Mouse (Mus musculus): ENCODE data around the gene Gca. TPM values are rescaled to one million over a fixed set of nuclear protein-coding genes. Genes with fewer than 3 reads are reported as not detected.
A peak's percentile ranks its signal among the peaks of the same experiment; 100 is the strongest.

The Gca gene
- 10 to 100 TPM; 10.9 to 20.0 (median 13.0) TPM for total RNA-seq (2022)

DNA sequence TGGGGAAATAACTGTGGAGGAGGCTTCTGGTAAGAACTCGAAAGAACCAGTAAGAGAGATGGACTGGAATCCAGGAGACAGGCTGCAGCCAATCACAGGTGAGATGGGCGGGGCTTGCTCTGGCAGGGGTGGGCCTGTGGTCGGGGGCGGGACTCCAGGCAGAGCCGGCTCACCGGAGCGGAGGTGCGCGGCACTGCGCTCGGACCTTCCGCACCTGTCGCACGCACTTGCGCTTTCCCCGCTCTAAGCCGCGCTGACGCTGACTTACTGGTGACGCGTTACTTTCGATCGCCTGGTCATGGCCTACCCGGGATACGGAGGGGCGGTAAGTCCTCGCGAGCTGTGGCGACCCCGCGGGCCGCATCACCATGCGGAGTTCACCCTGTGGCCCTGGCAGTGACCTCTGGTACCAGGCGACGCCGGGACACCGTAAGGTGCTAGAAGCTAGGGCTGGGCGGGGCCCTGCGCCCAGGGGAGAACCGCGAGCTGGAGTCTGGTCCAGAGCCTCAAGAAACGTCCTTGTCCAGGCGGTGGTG lies at the start of gene Gca:
Gca (plus strand) TSS at position 151 of the 536 bp plus-strand sequence.
- DNase-seq (ENCODE audit: low spot score in 2 of 2): peak; percentile 75 to 78

DNA sequence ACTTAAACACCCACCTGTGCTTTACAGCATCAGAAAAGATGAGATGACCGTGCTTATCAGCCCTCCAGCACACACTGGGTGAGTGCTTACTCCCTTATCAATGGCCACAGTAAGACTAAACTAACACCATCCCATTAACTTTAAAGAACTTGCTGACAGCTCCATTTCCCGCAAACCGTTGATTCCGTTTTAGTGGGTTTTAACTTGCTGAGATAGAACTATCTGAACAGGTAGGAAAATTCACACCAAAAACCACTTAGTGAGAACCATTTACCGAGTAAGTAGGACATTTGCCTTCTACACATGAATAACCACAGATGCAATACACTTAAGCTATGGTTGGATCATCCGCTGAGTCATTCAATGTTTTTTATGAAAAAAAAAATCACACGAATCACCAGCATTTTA lies 45.1 kb upstream of the Gca start:
- DNase-seq (ENCODE audit: low spot score in 2 of 2): no peak

DNA sequence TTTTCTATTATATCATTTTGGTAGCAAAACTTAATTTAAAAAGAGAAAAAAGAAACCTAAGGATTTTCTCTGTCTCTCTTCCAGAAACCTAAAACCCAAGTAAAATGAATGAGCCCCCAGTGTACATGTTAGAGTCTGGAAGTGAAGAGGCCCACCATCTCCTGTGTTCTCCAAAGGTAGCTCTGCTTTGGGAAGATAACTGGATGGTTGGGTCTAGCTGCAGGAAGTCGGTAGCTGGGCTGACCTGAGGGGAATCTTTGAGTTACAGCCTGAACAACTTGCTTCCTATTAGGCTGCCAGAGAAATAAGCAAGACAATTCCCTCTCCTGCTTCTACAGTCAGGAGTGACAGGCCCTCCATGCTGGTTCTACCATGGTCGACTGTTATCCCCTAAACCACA lies 44.4 kb upstream of the Gca start:
- DNase-seq (ENCODE audit: low spot score in 2 of 2): no peak

DNA sequence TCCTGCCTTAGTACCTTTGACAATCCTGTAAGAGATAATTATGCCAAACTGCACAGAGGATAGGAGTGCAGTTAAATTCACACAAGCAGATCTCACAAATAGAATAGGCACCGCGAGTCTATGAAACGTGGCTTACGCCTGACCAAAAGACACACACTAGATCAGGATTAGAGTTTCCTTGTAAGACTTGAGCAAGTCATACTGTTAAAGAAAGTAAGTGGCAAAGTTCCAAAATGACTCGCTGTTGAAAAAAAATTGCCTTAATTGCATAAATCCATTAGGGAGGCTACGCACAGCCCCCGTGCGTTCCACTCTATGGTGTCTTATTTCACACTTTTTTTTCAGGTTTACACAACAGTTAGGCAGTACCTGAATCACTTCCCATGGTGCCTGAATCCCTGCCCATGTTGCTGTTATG lies 41.1 kb upstream of the Gca start:
- DNase-seq (ENCODE audit: low spot score in 2 of 2): no peak

DNA sequence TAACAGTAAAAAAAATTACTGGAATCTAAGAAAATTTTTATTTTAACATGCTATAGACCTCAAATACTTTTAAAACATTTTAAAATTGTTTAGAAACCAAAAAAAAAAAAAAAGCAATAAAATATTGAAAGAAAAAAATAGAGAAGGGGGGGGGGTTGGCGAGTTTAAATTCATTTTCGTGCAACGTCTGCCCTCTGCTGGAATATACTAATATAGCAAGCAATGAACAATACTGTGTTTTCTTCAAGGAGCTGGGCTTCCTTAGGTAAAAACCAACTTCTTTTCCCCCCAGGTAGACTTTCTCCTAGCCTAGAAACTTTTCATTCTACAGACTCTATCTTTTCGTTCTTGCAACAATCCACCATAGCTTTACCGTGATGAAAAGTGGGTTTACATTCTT lies 36.4 kb upstream of the Gca start:
- DNase-seq (ENCODE audit: low spot score in 2 of 2): no peak

DNA sequence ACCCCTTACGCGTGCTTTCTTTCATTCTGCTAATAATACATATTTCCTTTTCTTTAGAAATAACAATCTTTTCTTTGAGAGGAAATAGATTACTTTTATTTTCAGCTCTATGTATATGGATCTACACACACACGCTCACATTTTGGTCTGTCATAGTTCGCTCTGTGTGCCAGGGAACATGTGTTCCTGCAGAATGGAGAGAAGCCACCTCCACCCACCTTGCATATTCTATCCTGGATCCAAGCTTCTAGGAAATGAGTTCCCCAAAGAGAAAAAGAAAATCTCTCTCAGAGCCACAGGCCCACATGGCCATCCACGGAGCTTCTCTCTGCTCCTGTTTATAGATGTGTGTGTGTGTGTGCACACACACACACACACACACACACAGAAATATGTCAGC lies 35.7 kb upstream of the Gca start:
- DNase-seq (ENCODE audit: low spot score in 2 of 2): peak; percentile 64 to 67

DNA sequence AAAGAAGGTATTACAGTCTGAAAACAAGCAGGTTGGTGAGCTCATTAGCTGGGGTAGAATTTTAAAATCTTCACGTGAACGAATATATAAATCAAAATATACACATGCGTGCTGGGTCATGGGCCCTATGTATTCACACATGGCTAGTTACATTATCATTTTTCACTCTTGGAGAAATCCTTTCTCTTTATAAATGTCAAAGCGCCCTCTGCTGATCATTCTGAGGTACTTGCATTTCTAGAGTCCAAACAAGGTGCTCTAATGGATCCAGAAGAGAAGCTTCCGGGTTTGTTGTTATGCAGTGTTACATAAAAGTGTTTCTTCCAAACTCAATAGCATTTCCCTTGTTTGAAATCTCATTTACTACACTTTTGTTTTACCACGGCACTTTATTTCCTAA lies 33.6 kb upstream of the Gca start:
- no peak for DNase-seq (ENCODE audit: low spot score in 2 of 2)

DNA sequence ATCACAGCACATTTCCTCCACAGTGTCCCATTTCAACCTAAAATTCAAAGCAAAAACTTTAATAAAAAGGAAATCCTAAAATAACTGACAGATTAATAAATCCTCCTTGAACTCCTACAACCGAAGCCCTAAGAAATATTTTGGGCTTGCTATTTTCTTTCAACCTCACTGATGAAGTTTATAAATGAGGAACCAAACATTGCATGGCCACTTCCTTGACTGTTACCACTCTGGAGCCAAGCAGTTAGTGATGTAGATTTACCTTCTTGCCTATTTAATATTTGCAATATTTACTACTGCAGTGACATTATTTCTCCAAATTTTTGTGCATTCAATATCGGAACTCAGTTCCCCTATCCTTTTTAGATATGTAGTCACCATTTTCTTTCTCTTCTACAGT lies 24.2 kb upstream of the Gca start:
- DNase-seq (ENCODE audit: low spot score in 2 of 2): no peak

DNA sequence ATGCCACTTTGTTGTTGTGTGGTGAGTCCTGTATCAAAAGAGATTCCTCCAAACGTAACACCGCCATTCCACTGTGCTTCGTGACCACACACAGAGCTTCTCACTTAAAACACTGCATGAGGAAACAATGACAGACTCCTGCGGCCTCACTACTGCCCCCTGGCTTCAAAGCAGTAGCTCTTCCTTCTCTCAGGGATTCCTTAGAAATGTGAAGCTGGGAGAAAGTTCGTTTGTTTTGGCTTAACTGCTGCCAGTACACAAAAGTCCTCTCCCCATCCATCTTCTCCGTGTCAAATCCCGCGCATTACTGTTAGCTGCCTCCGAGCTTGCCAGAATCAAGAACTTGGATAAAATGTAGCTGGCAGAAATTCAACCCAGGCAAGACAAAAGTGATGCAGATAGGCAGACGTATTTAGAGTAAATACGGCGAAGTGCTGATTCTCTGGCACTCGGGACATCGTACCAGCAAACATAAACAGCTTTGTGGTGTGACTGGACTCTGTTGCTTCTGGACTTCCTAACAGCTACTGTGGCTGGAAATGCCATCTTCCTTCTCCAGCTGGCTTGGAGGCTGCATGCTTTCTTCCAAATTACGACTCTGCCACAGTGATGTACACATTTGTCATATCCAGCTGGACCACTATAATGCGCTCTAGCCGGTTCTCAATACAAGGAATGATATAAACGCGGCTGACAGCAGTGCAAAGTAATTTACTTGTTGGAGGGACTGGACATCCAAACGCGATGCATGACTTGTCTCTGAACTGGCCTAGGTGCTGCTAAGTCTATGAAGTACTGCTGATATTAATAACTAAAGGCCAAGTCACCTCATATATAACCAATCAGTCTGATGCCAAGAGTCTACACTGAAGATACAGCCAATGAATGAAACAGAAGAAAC lies 20.4 kb upstream of the Gca start:
- no peak for DNase-seq (ENCODE audit: low spot score in 2 of 2)

DNA sequence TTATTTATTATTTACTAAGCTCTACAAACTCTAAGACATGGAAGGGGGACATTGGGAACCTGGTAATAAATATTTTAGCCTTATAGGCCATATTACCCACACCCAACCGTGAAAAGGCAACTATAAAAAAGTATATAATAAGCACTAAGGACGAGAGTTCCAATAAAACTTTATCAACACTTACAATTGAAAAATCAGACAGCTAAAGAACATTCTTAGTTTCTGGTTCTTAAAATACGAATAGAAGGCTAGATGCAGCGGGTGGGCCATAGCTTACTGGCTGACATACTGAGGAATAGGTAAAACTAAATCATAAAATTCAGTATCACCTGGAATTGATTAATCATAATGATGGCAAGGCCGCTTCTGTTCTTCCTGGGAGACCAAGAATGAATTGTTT lies 19.2 kb upstream of the Gca start:
- DNase-seq (ENCODE audit: low spot score in 2 of 2): no peak

DNA sequence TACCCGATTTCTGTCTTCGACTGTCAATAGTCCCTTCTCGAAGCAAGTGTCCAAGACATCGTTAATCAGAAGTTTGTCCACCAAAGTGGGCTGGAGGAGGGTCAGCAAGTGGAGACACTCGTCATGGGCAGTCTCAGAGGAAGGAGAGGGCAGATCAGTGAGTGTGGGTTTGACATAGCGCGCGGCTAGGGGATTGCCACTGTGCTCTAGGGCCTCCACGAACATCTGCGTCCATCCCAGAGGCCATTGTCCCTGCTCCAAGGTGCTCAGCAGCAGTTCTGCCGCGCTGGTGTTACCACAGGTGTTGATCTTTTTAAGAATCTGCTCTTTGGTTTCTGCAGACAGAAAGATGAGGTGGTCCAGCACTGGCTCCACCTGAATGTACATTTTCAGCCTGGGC lies 18.6 kb upstream of the Gca start:
- DNase-seq (ENCODE audit: low spot score in 2 of 2): no peak

DNA sequence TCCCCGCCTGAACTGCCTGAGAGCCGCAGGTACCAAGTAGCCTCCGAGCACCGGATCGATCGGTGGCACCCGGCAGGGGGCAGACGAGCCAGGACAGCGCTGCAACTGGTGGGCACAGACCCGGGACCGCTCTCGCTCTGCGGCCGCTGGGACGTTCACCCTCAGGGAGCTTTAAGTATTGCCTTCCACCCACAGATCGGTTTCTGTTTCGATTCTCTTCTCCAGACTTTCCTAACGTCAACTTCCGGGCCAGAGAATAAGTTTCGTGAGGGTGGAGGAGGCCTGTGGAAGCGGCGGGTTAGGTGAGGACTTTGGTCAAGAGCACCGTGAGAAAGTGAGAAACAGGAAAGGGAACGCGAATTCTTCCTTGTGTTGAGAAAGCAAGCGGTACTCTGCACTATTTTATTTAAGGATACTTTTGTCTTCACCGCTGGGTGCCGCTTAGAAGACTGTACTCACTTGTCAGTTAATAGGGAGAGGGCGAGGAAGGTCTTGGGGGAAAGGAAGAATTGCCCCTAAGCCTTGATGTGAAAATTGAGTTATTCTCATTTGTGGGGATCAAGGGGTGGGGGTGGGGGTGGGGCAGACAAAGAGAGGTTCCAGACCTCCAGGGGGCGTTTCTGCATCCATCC lies 18.0 kb upstream of the Gca start, which contains the start of gene Ifih1:
Ifih1 (minus strand) TSS at position 242 of the 632 bp plus-strand sequence.
- DNase-seq (ENCODE audit: low spot score in 2 of 2): no peak

DNA sequence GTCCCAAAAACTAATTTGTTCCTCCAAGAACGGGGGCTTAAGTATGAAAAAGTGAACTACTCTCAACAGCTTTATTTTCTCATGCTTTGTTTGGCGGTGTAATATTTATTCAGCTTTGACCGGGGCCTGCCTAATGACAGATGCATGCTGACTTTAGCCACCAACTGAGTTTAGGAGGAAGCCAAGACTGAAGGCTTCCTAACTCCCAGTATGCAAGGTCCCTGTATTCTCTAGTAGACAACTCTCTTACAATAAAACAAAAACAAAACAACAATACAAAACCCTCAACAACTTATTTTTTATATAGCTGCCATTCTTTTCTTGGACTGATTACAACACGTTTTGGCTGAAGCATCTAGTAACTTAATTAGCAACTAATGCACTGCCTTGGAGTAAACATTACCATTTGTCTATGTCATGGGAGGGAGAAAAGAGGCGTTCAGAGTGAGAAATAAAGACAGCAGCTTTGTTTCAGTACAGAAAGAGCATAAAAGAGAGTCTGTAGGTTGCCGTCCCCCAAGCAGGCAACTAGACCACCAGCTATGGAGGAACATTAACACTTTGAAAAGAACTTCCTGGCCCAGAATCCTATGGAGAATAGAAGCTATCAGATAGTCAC lies 17.3 kb upstream of the Gca start:
- no peak for DNase-seq (ENCODE audit: low spot score in 2 of 2)

DNA sequence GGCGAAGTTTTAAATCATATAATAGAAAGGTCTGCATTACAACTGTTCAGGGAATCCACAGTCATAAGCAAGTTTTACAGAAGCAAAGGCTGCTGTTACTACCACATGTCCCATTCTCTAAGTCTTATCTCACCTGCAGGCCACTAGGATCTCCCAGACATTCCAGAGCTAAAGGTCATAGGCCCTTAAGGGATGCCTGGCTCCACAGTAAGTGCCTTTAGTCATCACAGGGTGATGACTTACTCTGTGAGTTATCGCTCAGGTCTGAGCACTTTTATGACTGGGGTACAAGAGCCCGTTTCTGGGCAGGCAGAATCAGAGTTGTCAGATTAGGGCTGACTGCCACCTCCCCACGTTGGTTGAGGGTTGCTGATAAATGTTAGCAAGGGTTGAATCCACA lies 12.2 kb upstream of the Gca start:
- DNase-seq (ENCODE audit: low spot score in 2 of 2): no peak

DNA sequence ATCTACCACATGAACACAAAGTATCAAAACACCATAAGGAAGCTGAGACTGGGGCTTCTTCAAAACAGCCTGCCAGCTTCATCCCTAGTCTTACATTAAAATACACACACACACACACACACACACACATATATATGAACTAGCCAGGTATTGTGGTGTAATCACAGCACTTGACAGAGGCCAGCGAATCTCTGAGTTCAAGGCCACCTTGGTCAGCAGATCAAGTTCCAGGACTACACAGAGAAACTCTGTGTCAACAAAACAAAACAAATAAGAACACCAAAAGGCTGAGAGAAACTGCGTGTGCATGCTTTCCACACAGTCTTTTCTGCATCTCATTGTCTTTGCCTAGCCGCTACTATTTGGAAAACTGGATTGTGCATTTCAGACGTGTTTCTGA lies 11.6 kb upstream of the Gca start:
- no peak for DNase-seq (ENCODE audit: low spot score in 2 of 2)

DNA sequence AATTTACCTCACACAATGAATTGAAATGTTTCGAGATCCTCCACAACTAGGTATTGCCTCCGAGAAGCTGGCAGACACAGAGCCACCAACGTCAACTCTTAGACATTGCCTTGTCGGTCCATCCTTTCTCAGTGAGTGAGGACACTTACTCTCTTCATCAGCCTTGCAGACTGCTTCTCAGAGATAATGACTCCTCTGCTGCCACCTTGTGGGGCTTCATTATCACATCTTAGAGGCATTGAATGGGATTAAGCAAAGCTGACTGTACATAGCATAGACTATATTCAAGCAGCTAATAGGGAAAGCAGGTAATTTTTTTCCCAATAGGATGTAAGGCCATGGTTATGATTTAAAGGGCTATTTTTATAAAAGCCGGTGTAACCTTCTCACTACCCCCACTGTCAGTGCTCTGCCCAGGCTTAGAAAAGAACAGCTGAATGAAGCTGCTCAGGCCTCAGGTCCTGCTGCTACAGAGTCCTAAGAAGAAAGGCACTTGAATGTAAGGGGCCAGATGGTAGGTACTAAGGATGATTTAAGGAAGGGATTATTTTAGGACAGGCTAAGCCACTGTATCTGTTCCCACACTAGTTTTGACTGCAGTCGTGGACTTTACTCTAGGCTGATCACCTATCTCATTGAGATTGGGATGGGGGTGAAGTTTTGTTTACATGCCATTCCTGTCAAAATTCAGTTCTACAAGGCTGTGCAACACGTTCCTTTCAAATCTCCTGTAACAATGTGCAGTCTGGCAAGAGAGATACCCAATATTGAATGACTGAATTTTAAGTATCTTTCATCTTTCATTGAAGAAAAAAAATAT lies 9.4 kb upstream of the Gca start:
- DNase-seq (ENCODE audit: low spot score in 2 of 2): peak; percentile 39 to 69

DNA sequence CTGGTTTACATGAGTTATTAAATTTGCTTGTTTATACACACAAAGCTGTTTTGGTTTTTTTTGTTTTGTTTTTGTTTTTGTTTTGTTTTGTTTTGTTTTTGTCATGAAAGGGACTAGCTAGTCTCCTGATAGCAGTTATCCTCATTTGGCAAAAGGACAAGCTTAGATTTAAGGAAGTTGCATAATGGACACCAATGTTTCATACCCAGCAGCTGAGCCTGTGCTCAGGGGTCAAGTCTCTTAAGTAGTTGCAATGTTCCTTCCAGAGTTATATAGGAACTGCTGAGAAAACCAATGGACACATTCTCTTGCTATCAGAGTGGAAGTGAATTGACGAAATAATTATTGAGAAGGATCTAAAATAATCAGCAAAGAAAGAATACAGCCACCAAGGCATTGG lies 8.0 kb upstream of the Gca start:
- no peak for DNase-seq (ENCODE audit: low spot score in 2 of 2)

DNA sequence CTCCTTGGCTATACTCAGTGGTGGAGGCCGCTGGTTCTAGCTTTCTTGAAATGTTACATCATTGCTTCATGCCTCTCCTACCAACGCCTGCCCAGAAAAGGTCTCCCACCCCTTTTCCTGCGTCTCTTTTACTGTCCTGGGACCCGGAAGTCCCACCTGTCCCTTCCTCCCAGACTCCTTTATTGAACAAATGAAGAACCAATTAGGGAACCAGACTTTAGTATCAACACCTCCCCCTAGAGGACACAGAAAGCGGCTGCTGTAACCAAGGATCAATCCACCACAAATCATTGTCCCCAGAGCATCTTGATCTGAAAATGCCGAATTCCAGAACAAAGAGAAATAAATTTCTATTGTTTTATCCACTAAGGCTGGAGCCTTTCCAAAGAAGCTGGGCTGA lies 3.5 kb upstream of the Gca start:
- DNase-seq (ENCODE audit: low spot score in 2 of 2): no peak

DNA sequence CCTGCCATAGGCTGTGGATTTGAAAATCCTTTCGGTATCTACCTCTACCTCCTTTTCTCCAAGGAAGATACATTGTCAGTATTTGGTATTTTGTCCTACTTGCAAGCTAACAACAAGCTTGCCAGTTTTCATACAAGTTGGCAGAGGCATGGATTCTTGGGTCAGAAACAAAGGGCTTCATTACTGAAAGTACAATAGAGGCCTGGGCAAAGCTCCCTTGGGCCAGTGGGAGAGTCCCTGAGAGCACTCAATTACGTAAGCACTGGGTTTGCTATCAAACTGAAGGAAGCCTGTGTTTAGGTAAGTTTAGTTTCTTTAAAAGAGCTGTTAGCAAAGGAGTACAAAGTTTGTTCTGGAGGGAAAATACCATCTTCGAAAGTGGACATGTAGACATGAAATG lies 1.5 kb upstream of the Gca start:
- peak in 1 of 2 experiments; percentile 46 for DNase-seq (ENCODE audit: low spot score in 2 of 2)

DNA sequence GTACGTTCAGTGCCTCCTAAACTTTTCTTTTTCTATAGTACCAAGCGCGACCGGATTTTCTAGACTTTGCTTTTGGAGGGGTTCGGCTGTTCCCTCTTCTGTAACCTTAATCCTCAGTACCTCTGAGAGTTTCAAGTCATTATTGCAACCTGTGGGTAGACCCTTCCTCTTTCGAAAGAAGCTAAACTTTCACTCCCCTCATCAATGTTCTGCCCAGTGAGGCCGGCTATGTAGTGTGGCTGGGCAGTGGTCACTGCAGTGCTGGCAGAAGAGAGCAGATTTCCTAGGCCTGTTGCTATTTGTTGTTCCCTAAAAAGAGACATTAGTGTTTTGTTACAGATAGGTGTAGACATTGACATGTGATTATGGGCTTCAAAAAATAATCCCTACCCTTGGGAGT lies 754 bp downstream of the Gca start:
- no peak for DNase-seq (ENCODE audit: low spot score in 2 of 2)

DNA sequence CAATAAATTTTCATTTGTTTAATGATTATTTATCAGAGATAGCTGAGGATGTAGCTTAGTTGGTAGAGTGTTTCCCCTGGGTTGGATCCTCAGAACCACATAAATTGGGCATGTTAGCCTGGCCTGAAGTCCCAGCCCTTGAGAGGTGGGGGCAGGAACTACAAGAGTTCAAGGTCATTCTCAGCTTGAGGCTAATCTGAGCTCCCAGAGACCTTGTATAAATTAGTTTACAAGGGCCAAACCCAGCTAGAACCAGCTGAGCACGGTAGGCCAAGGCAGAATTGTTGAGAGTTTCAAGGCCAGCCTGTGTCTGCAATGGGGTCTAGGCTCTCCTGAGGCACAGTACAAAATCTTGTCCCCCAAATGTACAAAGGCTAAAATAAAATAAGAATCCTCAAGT lies 1.5 kb downstream of the Gca start:
- no peak for DNase-seq (ENCODE audit: low spot score in 2 of 2)

Measured in layer of hippocampus, adult 8-10 months (tissue).